Mouse (Mus musculus) heart, embryonic 13.5 days (tissue): Measurements from ENCODE around the gene B3gnt9. TPM values are rescaled to one million over a fixed set of nuclear protein-coding genes. Genes with fewer than 3 reads are reported as not detected.

ENCODE experiments used
- ATAC-seq: fragments of 200-750 bp; cut with Nextera tagmentation; 2 replicates; pipeline ENCODE4 v1.8.0; 2017; ENCODE audit warnings: moderate TSS enrichment; ENCODE audit not compliant: insufficient number of reproducible peaks, low FRiP score, low TSS enrichment; ENCODE audit errors: extremely low read depth
- H3K27ac ChIP-seq: fragments of 300-500 bp; sonication (generic); replicated peaks from 2 replicates; pipeline ENCODE4 v1.5.1; 2015; ENCODE audit warnings: moderate library complexity, mild to moderate bottlenecking, inconsistent platforms
- H3K27me3 ChIP-seq: fragments of 300-500 bp; sonication (generic); replicated peaks from 2 replicates; pipeline ENCODE4 v1.6.1; 2015; ENCODE audit warnings: mild to moderate bottlenecking, inconsistent platforms
- H3K36me3 ChIP-seq: fragments of 300-500 bp; sonication (generic); 2 replicates; pipeline ENCODE4 v1.6.1; 2015; ENCODE audit warnings: mild to moderate bottlenecking, inconsistent platforms
- H3K4me1 ChIP-seq: fragments of 300-500 bp; sonication (generic); 2 replicates; pipeline ENCODE4 v1.6.1; 2015; ENCODE audit warnings: inconsistent platforms
- H3K4me2 ChIP-seq: fragments of 300-500 bp; sonication (generic); 2 replicates; pipeline ENCODE4 v1.6.1; 2015; ENCODE audit warnings: inconsistent platforms, mild to moderate bottlenecking, moderate library complexity
- H3K4me3 ChIP-seq: fragments of 300-500 bp; sonication (generic); 2 replicates; pipeline ENCODE4 v1.5.1; 2015; ENCODE audit warnings: moderate library complexity, mild to moderate bottlenecking, inconsistent platforms
- H3K9ac ChIP-seq: fragments of 300-500 bp; sonication (generic); 2 replicates; pipeline ENCODE4 v1.6.1; 2015; ENCODE audit warnings: inconsistent platforms, mild to moderate bottlenecking, moderate library complexity
- H3K9me3 ChIP-seq: fragments of 300-500 bp; sonication (generic); 2 replicates; pipeline ENCODE4 v1.6.1; 2016; ENCODE audit warnings: inconsistent platforms
- WGBS: fragments of 180-500 bp; shearing (Covaris S2); methylation state at CpG from one replicate; pipeline ENCODE4 v1.1.7; 2015; ENCODE audit warnings: mixed read lengths; 5-methylcytosine and 5-hydroxymethylcytosine counted together
- polyA plus RNA-seq: library from polyadenylated mRNA; unstranded; fragments of >200 nt; fragmentation: Nextera tagmentation; extraction: Ambion mirVana; gene quantifications from 2 replicates; pipeline ENCODE4 v1.2.1, GENCODE M21; 2015

The B3gnt9 gene
- polyA plus RNA-seq, 1 experiment from 2014 or later, result 14.5 TPM

DNA sequence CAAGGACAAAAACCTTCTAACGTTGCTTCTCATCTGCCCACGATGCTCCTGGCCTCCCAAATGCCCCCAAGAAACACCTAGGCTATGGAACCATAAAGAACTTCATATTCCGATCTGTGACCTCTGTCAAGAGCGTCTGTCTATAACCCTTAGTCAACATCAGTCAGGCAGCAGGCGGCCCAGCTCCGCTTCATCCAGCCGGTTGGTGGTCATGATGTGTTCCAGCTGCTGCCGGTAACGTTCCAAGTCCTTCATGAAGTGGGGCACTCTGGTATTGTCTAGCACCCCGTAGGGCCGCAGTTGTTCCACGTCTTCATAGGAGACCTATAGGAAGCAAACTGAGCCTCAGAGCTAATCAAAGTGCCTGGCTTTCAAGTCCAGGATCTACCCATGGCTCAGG lies 26.9 kb upstream of the B3gnt9 start:
- 83% methylated on average over 12 of the region's 12 CpGs for WGBS
- Histone ChIP-seq H3K27ac (no peak overlapping the region), H3K36me3 (peaks cover 20% of the 10 kb centered on the region), H3K9ac (no peak overlapping the region), H3K27me3 (peaks cover 78% of the 10 kb centered on the region), H3K9me3 (no peaks in the 10 kb centered on the region), H3K4me2 (no peak overlapping the region), H3K4me3 (no peak overlapping the region), H3K4me1 (peaks cover 17% of the 10 kb centered on the region)
- no peak for ATAC-seq

DNA sequence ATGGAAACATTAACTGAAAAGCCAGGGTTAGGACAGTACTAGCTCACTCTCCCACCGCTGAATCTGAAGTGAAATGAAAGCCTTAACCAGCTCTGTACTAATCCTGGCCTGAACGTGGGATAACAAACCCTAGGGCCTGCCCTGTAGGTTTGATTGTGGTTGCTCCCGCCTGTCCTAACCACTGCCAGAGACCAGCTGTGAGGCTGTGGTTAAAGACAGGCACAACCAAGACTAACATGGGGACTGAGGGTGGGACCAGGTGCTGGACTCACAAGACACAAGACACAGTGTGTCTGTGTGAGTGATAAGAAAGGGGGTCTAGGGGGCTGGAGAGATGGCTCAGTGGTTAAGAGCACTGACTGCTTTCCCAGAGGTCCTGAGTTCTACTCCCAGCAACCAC lies 25.6 kb upstream of the B3gnt9 start:
- 65% methylated on average over 3 of the region's 3 CpGs for WGBS
- ATAC-seq, result no peak
- peaks cover 82% of the 10 kb centered on the region for H3K27me3 ChIP-seq

DNA sequence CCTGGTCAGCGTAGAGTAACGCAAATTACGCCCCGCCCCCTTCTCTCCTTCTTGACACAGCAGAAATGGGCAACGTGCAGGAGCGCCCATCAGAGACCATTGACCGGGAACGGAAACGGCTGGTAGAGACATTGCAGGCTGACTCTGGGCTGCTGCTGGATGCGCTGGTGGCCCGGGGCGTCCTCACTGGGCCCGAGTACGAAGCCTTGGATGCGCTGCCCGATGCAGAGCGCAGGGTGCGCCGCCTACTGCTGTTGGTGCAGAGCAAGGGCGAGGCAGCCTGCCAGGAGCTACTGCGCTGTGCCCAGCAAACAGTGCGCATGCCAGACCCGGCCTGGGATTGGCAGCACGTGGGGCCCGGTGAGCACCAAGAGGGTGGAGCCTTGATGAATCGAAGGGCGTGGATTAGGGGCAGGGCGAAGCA lies 24.0 kb upstream of the B3gnt9 start:
- peaks cover 34% of the 10 kb centered on the region for H3K4me1 ChIP-seq
- peak overlapping the region; percentile 68 for H3K4me2 ChIP-seq
- peak overlapping the region; percentile 41 for H3K4me3 ChIP-seq
- WGBS, result 4% methylated on average over 28 of the region's 28 CpGs
- H3K9me3 ChIP-seq, result no peaks in the 10 kb centered on the region
- ATAC-seq, result no peak
- peaks cover 91% of the 10 kb centered on the region for H3K27me3 ChIP-seq
- peaks cover 16% of the 10 kb centered on the region for H3K36me3 ChIP-seq
- H3K27ac ChIP-seq, result no peak overlapping the region
- H3K9ac ChIP-seq, result peak overlapping the region; percentile 66

More for the DNA sequence above, 25.6 kb upstream of the B3gnt9 start:
- Histone ChIP-seq H3K9me3 (no peaks in the 10 kb centered on the region), H3K4me1 (peaks cover 30% of the 10 kb centered on the region), H3K4me2 (no peak overlapping the region), H3K9ac (no peak overlapping the region), H3K36me3 (peaks cover 20% of the 10 kb centered on the region), H3K4me3 (no peak overlapping the region), H3K27ac (no peak overlapping the region)

DNA sequence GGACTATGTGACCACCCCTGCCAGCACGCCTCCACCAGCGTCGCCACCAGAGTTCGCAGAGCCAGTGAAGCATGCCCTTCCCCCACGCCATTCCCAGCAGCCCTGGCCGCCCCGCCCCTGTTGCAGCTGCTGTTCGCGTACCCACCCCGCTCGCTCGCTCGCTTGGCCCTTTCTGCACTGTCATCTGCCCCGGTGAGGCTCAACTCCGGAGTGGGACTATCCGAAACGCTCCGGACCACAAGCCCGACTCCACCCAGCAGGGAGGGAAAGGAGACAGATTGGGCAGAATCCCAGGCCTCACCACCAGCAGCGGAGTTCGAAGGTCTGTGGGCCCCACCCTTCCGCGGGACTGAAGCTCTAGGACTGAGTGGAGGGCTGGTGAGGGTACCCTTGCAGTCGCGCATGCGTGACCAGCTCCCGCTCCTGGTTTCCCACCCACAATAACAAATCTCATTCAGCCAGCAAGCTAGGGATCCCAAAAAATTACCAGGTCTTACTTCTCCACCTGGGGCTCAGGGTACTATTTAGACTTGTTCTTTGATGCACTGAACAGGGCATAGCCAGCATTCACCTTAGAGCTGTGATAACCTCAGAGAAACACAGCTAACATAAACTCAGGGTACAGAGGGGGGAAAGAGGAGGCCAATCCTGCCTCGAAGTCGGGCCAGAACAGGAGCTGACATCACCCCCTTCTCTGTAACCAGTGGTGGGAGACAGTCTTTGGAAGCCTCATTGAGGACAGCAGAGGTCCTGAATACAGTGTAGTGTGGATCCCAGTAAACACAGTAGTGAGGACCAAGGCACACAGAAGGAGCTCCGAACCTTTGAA lies 21.6 kb upstream of the B3gnt9 start:
- Histone ChIP-seq H3K27ac (no peak overlapping the region), H3K4me2 (peak overlapping the region; percentile 81), H3K9me3 (no peaks in the 10 kb centered on the region), H3K36me3 (peaks cover 3% of the 10 kb centered on the region), H3K4me3 (peak overlapping the region; percentile 54), H3K9ac (peak overlapping the region; percentile 77), H3K27me3 (peaks cover 96% of the 10 kb centered on the region), H3K4me1 (peaks cover 30% of the 10 kb centered on the region)
- 2% methylated on average over 30 of the region's 30 CpGs for WGBS
- ATAC-seq, result peak; percentile 49

DNA sequence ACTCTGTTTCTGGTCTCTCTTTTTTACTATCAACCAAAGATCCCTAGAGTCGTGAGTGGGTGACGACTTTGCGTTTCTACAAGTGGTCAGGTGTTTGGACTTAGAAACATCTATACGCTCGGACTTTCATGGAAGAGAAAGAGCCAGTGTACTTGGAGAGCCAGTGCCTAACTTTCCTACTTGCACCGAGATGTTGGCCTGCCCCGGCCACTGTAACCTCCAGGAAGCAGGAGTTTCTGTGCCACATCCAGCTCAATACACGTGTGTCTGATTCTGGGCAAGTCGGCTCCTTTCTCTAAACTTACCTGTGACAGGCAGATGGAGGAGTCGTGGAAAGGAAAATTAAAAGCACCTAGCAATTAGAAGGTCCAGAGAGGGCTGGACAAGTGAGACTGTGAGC lies 20.9 kb upstream of the B3gnt9 start, which contains the start of gene Nol3:
Gene Nol3 (plus strand): TSS at position 301 of the 400 bp plus-strand sequence.
- Histone ChIP-seq H3K27me3 (peaks cover 100% of the 10 kb centered on the region), H3K4me3 (peak within 1 kb of the TSS; percentile 54), H3K36me3 (no peaks in the 10 kb centered on the region; the same call in 1 of the 2 replicates), H3K4me2 (peak within 1 kb of the TSS; percentile 81), H3K9me3 (no peaks in the 10 kb centered on the region), H3K4me1 (peaks cover 32% of the 10 kb centered on the region), H3K27ac (no peak within 1 kb of the TSS), H3K9ac (peak within 1 kb of the TSS; percentile 77)
- ATAC-seq, result no peak
- WGBS, result 12% methylated on average over 10 of the region's 10 CpGs

DNA sequence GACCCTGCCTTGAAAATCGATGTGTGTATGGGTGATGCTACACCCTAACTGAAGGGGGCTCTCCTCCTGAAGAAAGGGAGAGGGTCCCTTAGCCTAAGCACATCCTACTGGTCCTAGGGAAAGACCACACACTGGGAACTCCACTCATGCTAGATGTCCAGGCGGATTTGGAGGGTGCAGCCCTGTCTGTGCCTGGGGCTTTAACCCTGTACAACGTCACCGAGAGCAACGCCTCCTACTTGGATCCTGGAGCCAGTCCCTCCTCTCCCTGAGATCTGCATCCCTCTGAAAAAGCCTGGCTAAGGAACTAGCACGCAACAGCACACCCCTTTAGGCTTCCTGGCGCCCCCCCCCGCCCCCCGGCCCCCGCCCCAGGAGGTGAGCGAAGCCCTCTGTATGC lies 20.4 kb upstream of the B3gnt9 start:
- Histone ChIP-seq H3K27ac (no peak overlapping the region), H3K27me3 (peaks cover 100% of the 10 kb centered on the region), H3K4me3 (peak overlapping the region; percentile 54), H3K4me1 (peaks cover 36% of the 10 kb centered on the region), H3K36me3 (no peaks in the 10 kb centered on the region), H3K4me2 (peak overlapping the region; percentile 81), H3K9ac (peak overlapping the region; percentile 44; the same call in 1 of the 2 replicates), H3K9me3 (no peaks in the 10 kb centered on the region)
- 12% methylated on average over 11 of the region's 11 CpGs for WGBS
- ATAC-seq, result no peak

DNA sequence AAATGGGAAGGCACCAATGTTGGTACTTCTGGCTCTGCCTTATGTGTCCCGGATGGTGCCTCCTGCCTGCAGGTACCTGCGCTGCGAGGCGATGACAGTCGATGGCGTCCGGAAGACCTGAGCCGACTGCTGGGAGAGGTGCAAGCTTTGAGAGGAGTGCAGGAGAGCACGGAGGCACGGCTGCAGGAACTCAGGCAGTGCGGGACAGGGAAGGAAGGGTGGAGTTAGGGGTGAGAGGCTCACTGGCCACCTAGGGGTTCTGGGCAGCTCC lies 15.9 kb upstream of the B3gnt9 start:
- no peaks in the 10 kb centered on the region for H3K36me3 ChIP-seq
- 0 out of 2 replicates have a peak, but pooled peaks cover 6% of the 10 kb centered on the region for H3K9me3 ChIP-seq
- H3K4me1 ChIP-seq, result peaks cover 39% of the 10 kb centered on the region
- H3K9ac ChIP-seq, result no peak overlapping the region
- H3K27me3 ChIP-seq, result peaks cover 100% of the 10 kb centered on the region
- no peak overlapping the region for H3K27ac ChIP-seq
- H3K4me3 ChIP-seq, result peak overlapping the region; percentile 10; the same call in 1 of the 2 replicates
- 5% methylated on average over 11 of the region's 11 CpGs for WGBS
- no peak for ATAC-seq
- peak overlapping the region; percentile 96; the same call in 1 of the 2 replicates for H3K4me2 ChIP-seq

DNA sequence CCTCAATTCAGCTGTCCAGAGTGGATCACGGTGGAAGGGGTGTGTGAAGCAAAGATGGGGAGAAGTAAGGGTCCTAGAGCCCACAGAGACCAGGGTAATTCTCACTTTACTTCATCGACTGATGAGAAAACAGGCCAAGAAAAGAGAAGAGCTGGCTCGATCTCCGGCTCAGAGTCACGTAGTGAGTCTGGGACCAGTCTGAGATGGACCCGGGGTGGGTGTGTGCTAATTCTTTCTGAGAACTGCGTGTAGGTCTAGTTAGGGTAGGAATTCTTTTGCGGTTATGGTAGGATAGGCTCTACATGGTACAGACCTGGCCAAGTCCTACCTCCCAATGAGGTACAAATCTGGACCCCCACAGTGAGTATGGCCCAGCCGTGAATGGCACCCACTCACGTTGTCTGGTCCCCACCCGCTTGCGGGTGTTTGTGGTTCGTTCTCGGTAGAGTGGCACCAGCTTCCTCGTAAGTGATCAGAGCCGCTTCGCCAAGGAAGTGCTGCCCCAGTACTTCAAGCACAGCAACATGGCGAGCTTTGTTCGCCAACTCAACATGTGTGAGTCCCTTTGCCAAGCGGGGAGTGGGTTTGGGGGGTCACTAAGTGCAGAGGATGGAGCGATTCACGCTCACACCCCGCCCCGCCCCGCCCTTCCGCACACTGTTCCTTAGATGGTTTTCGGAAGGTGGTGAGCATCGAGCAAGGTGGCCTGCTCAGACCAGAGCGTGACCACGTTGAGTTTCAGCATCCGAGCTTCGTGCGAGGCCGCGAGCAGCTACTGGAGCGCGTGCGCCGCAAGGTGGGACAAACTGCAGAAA lies 15.4 kb upstream of the B3gnt9 start:
- Histone ChIP-seq H3K4me3 (peak overlapping the region; percentile 60), H3K4me2 (peak overlapping the region; percentile 96), H3K4me1 (peaks cover 34% of the 10 kb centered on the region), H3K36me3 (no peaks in the 10 kb centered on the region), H3K9ac (peak overlapping the region; percentile 74; the same call in 1 of the 2 replicates), H3K27ac (no peak overlapping the region), H3K9me3 (0 out of 2 replicates have a peak, but pooled peaks cover 6% of the 10 kb centered on the region), H3K27me3 (peaks cover 99% of the 10 kb centered on the region)
- 6% methylated on average over 39 of the region's 39 CpGs for WGBS
- ATAC-seq, result no peak

DNA sequence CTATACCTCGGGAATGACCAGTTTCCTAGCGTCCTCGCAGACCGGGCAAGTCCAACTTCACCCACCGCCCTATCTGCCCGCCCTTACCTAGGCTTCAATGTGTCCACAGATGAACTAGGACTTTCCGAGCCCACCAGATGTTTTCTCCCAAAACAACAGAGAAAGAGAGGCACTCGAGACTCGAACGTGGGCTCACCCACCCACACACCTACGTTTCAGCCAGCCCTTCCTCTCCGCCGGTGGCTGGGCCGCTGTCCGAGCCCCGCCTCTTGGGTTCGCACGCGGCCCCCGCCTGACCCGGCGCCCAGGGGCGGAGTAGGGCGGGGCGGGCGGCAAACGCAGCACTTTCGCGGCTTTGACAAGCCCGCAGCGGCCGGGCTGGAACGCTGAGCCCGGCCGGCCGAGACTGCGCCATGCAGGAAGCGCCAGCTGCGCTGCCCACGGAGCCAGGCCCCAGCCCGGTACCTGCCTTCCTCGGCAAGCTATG lies 14.6 kb upstream of the B3gnt9 start, which contains the start of gene Hsf4:
Gene Hsf4 (plus strand): TSS at position 341 of the 487 bp plus-strand sequence.
- Histone ChIP-seq H3K9me3 (0 out of 2 replicates have a peak, but pooled peaks cover 6% of the 10 kb centered on the region), H3K27me3 (peaks cover 93% of the 10 kb centered on the region), H3K4me3 (peak within 1 kb of the TSS; percentile 60), H3K4me1 (peaks cover 40% of the 10 kb centered on the region), H3K36me3 (no peaks in the 10 kb centered on the region), H3K4me2 (peak within 1 kb of the TSS; percentile 96), H3K9ac (peak within 1 kb of the TSS; percentile 74), H3K27ac (no peak within 1 kb of the TSS)
- under 1% methylated on average over 42 of the region's 42 CpGs for WGBS
- ATAC-seq, result no peak

DNA sequence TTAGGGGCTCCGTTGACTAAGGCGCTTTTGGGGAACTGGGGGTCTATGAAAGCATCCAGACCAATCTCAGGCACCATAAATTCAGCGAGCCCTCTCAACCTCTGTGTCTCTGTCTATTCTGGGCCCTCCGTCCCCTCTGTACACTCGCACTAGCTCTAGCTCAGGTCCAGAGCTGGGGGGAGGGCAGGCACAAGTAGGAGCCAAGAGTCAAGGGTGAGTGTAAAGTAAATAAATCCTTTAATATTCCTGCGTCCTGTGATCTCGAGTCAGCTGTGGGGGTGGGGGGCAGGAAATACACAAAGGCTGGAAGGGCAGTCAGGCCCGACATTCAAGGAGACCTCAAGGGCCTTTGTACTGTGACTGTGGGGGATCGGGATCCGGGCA lies 14.1 kb upstream of the B3gnt9 start:
- Histone ChIP-seq H3K27me3 (peaks cover 90% of the 10 kb centered on the region), H3K27ac (no peak overlapping the region), H3K9me3 (0 out of 2 replicates have a peak, but pooled peaks cover 6% of the 10 kb centered on the region), H3K4me2 (peak overlapping the region; percentile 96), H3K4me3 (peak overlapping the region; percentile 60), H3K4me1 (peaks cover 41% of the 10 kb centered on the region), H3K9ac (peak overlapping the region; percentile 74), H3K36me3 (no peaks in the 10 kb centered on the region)
- no peak for ATAC-seq
- 4% methylated on average over 10 of the region's 10 CpGs for WGBS
